Mouse (Mus musculus) limb, embryonic 15.5 days (tissue): Measurements from ENCODE around the gene Spr. TPM values are rescaled to one million over a fixed set of nuclear protein-coding genes. Genes with fewer than 3 reads are reported as not detected.

Source experiments
- ATAC-seq: fragments of 200-750 bp; cut with Nextera tagmentation; 2 replicates; pipeline ENCODE4 v1.8.0; 2017; ENCODE audit warnings: low read depth, moderate TSS enrichment; ENCODE audit not compliant: insufficient number of reproducible peaks, low FRiP score, low TSS enrichment
- H3K27ac ChIP-seq: fragments of 300-500 bp; sonication (generic); 2 replicates; pipeline ENCODE4 v1.5.1; 2015; ENCODE audit warnings: moderate library complexity, mild to moderate bottlenecking, inconsistent platforms
- H3K27me3 ChIP-seq: fragments of 300-500 bp; sonication (generic); 2 replicates; pipeline ENCODE4 v1.6.1; 2015; ENCODE audit warnings: inconsistent platforms
- H3K36me3 ChIP-seq: fragments of 300-500 bp; sonication (generic); 2 replicates; pipeline ENCODE4 v1.6.1; 2015; ENCODE audit warnings: inconsistent platforms
- H3K4me1 ChIP-seq: fragments of 300-500 bp; sonication (generic); 2 replicates; pipeline ENCODE4 v1.6.1; 2015; ENCODE audit warnings: inconsistent platforms
- H3K4me2 ChIP-seq: fragments of 300-500 bp; sonication (generic); 2 replicates; pipeline ENCODE4 v1.6.1; 2015; ENCODE audit warnings: mild to moderate bottlenecking, inconsistent platforms
- H3K4me3 ChIP-seq: fragments of 300-500 bp; sonication (generic); 2 replicates; pipeline ENCODE4 v1.5.1; 2015; ENCODE audit warnings: mild to moderate bottlenecking, inconsistent platforms
- H3K9ac ChIP-seq: fragments of 300-500 bp; sonication (generic); 2 replicates; pipeline ENCODE4 v1.6.1; 2015; ENCODE audit warnings: inconsistent platforms
- H3K9me3 ChIP-seq: fragments of 300-500 bp; sonication (generic); 2 replicates; pipeline ENCODE4 v1.6.1; 2016; ENCODE audit warnings: inconsistent platforms
- WGBS: fragments of 180-500 bp; shearing (Covaris S2); methylation state at CpG from one replicate; pipeline ENCODE4 v1.1.7; 2015; 5-methylcytosine and 5-hydroxymethylcytosine counted together
- polyA plus RNA-seq: library from polyadenylated mRNA; unstranded; fragments of >200 nt; fragmentation: Nextera tagmentation; extraction: Ambion mirVana; gene quantifications from 2 replicates; pipeline ENCODE4 v1.2.1, GENCODE M21; 2015

Spr gene
- polyA plus RNA-seq, 1 experiment from 2014 or later: 47.1 TPM

DNA sequence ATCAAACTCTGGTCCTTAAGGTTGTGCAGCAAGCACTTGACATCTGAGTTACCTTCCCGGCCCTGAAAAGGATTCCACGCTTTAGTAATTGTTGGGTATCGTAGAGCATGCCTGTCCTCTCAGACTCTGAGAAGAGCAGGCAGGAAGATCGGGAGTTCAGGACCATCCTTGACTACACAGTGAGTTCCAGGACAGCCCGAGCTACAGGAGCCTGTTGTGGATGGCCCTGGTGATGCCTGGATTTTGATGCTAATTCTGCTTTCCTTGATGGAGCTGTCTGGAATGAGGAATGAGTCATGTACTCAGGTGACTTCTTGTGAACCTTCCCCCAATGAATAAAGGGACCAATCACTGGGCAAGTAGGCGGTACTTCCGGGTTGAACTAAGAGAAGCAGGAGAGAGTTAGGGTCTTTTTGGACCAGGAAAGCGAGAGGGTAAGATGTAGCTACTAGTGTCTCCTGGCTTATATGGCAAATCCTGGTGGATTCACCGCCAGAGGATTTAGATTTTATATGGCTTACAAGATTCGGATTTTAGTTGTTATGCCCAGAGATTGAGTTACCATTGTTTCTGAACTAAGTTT, 32.4 kb downstream of the Spr start:
- ATAC-seq: no peak
- H3K9me3 ChIP-seq: no peaks in the 10 kb centered on the region
- no peaks in the 10 kb centered on the region for H3K36me3 ChIP-seq
- no peak overlapping the region for H3K4me2 ChIP-seq
- no peak overlapping the region for H3K4me3 ChIP-seq
- H3K27ac ChIP-seq: no peak overlapping the region
- 87% methylated on average over 10 of the region's 10 CpGs for whole genome bisulfite sequencing
- H3K9ac ChIP-seq: no peak overlapping the region
- no peaks in the 10 kb centered on the region for H3K4me1 ChIP-seq
- no peaks in the 10 kb centered on the region for H3K27me3 ChIP-seq

GRCm38 (mm10) chr6:85103321-85103720, 34.2 kb downstream of the Spr start:
- Histone ChIP-seq H3K36me3 (no peaks in the 10 kb centered on the region), H3K27ac (no peak overlapping the region), H3K4me1 (no peaks in the 10 kb centered on the region), H3K9ac (no peak overlapping the region), H3K4me3 (no peak overlapping the region), H3K9me3 (no peaks in the 10 kb centered on the region), H3K4me2 (no peak overlapping the region), H3K27me3 (no peaks in the 10 kb centered on the region)
- 88% methylated on average over 3 of the region's 3 CpGs for WGBS
- ATAC-seq: no peak

DNA sequence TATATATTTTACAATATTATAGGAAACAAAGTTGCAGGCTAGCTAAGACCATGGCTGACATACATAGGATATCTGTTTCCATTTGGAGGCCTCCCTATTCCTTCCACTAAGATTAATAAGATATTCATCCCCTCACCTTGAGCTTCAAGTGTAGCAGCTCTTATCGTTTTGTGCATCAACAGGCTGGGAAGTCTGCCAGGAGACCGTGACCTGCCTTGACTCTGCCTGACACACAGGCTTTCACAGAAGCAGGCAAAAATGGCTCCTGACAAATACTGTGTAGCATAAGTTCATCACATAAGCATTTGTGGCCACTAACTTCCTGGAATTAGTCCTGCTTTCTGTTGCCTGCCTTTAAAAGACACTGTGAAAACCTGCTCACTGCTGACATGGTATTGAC, 41.1 kb downstream of the Spr start:
- H3K9ac ChIP-seq: no peak overlapping the region
- WGBS: 70% methylated on average over 2 of the region's 2 CpGs
- ATAC-seq: no peak
- H3K27me3 ChIP-seq: no peaks in the 10 kb centered on the region
- H3K4me1 ChIP-seq: no peaks in the 10 kb centered on the region
- H3K9me3 ChIP-seq: no peaks in the 10 kb centered on the region
- H3K27ac ChIP-seq: no peak overlapping the region
- H3K36me3 ChIP-seq: no peaks in the 10 kb centered on the region
- H3K4me3 ChIP-seq: no peak overlapping the region
- H3K4me2 ChIP-seq: no peak overlapping the region

DNA sequence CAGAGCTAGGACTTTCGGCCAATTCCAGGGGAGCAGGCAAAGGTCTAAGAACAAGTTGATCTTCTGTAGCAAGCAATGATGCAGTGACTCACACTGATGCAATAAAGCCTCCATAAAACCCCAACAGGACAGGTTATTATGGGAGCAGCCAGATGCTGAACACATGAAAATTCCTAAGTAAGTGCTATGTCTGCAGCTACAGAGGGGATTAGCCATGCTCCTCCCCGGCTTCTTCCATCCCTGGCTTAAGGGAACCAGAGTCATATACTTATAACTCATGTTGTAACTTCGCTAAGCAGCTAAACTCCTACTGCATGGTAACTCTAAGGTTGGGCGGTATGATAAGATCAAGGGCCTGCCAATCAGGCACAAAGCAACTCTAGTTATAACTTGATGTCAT, 50.1 kb downstream of the Spr start:
- no peak overlapping the region for H3K4me3 ChIP-seq
- ATAC-seq: no peak
- H3K9ac ChIP-seq: no peak overlapping the region
- H3K9me3 ChIP-seq: no peaks in the 10 kb centered on the region
- no peaks in the 10 kb centered on the region for H3K36me3 ChIP-seq
- H3K4me2 ChIP-seq: no peak overlapping the region
- peak overlapping the region; percentile 38; the same call in 1 of the 2 replicates for H3K27ac ChIP-seq
- H3K4me1 ChIP-seq: 0 out of 2 replicates have a peak, but pooled peaks cover 6% of the 10 kb centered on the region
- no peaks in the 10 kb centered on the region for H3K27me3 ChIP-seq
- WGBS: 35% methylated on average over 4 of the region's 4 CpGs

DNA sequence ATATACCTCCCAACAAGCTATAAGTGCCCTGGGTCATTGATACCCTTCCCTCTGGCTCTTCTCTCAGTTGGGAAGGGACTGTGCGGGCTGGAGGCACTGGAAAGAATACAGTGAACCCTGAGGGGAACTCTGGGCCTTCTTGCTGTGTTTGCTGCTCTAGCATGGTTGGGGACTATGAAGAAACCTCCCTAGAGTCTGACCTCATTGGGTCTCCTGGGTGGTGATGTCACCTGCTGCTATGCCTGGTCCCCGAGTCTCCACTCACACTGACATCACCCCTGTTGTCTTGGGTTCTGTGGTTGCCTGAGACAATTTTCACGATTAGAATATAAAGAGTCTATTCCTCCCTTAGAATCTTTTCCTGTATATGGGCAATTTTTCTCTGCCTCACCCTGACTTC, 50.9 kb downstream of the Spr start:
- H3K27ac ChIP-seq: no peak overlapping the region
- no peak overlapping the region for H3K4me3 ChIP-seq
- 0 out of 2 replicates have a peak, but pooled peaks cover 6% of the 10 kb centered on the region for H3K4me1 ChIP-seq
- ATAC-seq: no peak
- no peaks in the 10 kb centered on the region for H3K9me3 ChIP-seq
- H3K4me2 ChIP-seq: no peak overlapping the region
- no peaks in the 10 kb centered on the region for H3K36me3 ChIP-seq
- no peaks in the 10 kb centered on the region for H3K27me3 ChIP-seq
- no peak overlapping the region for H3K9ac ChIP-seq
- WGBS: 77% methylated on average over 3 of the region's 3 CpGs

Other genes with a start within 250 kb of the Spr start
- 34.8 and 35.7 TPM in 2 replicates for gene Exoc6b, start 68.3 kb downstream of the Spr start, polyA plus RNA-seq
- gene Emx1, start 49.7 kb upstream of the Spr start, polyA plus RNA-seq: 0.20 TPM in 1 of 2 replicates, not detected in the other
- 6.3 and 7.1 TPM in 2 replicates for gene Sfxn5, start 195.7 kb upstream of the Spr start, polyA plus RNA-seq
- gene Rab11fip5, start 236.9 kb upstream of the Spr start, polyA plus RNA-seq: 21.7 and 24.8 TPM in 2 replicates